Mouse (Mus musculus) brain, embryonic 14.5 days (tissue): ENCODE data around the gene Neurl1b. TPM values are rescaled to one million over a fixed set of nuclear protein-coding genes. Genes with fewer than 3 reads are reported as not detected.

Experiments
- DNase-seq: peaks from one replicate; pipeline ENCODE4 v3.0.0-alpha.2; 2011; ENCODE audit warnings: low read depth
- CTCF ChIP-seq: fragments of 200-500 bp; IDR thresholded peaks from 2 replicates; pipeline ENCODE4 v1.5.1; 2012; ENCODE audit warnings: inconsistent platforms, mild to moderate bottlenecking, moderate library complexity, borderline replicate concordance; ENCODE audit not compliant: insufficient read depth, insufficient read length; ENCODE audit errors: extremely low read depth
- POLR2A ChIP-seq: fragments of 200-500 bp; IDR thresholded peaks from 2 replicates; pipeline ENCODE4 v1.6.1; 2012; ENCODE audit warnings: mild to moderate bottlenecking, inconsistent platforms, borderline replicate concordance; ENCODE audit not compliant: poor library complexity, insufficient read depth, insufficient read length, severe bottlenecking; ENCODE audit errors: extremely low read depth
- polyA plus RNA-seq: library from polyadenylated mRNA; depleted of rRNA; stranded (reverse); fragments of >200 nt; gene quantifications from 2 replicates; pipeline ENCODE4 v1.2.3, GENCODE M21; 2012

The Neurl1b gene
- polyA plus RNA-seq, 1 experiment, result 12.2 TPM

DNA sequence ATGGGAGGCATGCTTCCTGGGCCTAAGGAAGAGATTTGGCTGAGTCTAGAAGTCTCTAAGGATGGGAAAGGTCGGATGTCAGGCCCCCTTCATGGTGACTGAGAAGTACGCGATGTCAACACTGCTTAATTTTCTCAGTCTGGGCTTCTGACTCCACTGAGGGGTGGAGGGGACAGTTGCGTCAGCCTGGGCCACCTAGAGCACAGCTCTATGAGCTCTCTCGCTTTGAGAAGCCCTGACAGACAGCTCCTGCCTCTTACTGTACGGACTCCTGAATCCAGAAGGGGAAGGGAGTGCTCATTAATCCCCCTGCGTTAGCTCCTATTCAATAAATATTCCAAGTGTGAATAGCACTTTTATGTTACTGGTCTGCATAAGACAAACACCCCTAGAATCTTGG, 43.4 kb downstream of the Neurl1b start:
- no peak for DNase-seq
- no peak for TF ChIP-seq CTCF
- no peak for TF ChIP-seq POLR2A

DNA sequence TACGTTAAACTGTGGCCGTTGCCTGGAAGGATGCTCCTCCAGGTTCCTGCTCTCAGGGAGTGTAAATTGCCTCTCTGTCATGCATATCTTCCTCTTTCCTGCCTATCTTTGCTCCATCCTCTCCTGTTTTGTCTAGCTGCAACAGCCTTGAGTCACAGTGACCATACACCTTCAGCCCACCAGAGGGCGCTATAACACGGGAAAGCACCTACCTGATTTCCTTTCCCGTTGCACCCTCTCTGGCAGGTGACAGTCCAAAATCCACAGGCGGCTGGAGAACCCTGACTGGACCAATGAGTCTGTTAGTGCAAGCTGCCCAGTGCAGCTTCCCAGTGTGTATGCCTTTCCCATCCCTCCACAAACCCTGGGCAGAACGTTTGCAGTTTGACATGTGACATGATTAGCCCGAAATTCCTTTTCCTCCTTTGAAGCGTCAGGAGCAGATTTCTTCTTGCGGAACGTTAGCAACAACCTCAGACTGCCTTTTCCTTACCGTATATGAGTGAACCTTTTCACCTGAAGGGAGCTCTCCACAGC, 48.1 kb downstream of the Neurl1b start:
- TF ChIP-seq POLR2A (no peak), CTCF (peak; percentile 88)
- peak; percentile 71 for DNase-seq

DNA sequence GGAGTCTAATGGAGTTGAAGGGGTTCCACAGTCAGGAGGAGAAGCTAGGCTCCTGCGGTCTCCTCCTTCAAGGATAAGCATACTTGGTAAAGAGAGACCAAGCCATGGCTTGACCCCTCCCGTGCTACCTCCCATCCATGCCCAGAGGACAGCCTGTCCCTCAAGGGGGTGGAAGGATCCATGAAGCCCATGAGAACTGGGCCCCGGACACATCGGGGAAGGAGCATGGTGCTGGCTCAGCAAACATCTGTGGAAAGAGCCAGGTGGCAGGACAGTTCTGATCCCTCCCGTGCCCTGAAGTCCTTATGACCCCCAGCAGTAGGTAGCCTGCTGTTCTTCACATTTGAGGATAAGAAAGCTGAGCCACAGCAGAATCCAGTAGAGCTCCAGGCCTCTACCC, 48.8 kb downstream of the Neurl1b start:
- no peak for DNase-seq
- no peak for TF ChIP-seq CTCF
- TF ChIP-seq POLR2A, result no peak

DNA sequence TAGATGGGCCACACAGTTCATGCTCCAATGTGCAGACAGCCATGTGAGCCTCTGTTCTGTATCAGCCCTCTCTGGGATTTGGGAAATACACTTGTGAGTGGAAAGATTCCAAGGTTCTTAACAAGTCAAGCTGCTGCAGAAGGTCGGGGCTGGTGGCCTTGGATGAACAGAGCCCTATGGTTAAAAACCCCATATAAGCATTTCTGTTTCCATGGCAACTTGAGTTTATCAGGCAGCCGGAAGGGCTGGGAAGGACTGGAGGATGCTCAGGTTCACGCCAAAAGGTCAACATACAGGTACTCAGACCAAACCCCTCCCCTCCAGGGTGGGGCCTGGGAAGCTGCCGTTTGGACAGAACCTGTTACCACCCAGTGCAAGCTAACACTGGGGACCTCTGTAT, 49.4 kb downstream of the Neurl1b start:
- TF ChIP-seq CTCF (no peak), POLR2A (no peak)
- DNase-seq, result no peak

DNA sequence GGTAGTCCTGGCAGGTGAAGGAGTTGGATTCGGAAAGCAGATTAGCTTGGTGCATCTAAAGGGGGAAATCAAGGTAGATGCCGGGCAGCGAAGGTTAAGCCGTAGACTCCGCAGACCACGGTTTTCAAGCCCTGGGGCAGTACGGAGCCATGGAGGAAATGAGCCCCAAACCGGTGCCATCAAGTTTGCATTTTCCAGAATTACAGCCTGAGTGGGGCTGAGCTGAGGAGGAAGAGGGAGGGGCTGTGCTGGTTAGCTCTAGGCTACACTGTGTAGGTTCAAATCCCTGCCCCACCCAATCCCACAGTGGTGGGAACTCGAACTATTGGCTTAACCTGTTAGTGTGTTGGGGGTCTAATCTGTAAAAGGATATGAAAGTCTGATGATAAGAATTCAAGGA, 49.9 kb downstream of the Neurl1b start:
- TF ChIP-seq POLR2A (no peak), CTCF (no peak)
- no peak for DNase-seq

DNA sequence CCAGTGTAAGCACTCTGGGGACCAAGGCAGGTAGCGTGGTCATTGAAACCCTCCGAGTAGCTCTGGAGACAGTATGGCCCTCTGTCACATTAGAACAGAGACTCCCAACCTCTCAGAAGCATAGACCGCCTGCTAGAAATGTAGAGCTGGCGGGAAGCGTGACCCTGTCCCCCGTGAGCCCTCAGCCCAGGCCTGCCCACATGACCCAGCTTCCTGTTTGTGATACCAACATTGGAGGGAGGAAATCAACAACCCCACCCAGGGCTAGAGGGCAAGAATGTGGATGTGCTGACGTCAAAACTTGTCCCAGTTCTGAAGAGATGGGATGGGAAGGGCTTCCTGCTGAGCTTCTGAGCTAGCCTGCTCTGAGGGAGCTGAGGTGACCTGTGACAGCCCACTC, 50.3 kb downstream of the Neurl1b start:
- TF ChIP-seq POLR2A (no peak), CTCF (no peak)
- DNase-seq, result peak; percentile 12

DNA sequence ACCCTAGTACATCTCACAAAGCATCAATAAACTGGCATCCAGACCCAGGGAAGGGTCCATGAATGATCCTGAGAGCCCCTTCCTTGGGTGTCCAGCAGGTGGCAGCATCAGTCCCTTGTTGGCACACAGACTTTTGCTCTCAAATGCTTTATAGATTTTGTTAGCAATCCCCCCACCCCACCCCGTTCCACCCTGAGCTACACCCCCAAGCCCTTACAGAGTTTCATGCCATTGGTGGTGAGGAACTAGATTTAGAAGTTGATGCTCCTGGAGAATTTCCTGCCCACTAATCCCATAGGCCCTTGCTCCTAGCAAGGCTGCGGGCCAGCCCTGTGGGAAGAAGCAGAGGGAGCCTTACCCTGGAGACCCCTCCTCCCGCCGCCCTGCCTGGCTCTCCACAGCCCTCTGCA, 52.1 kb downstream of the Neurl1b start:
- TF ChIP-seq POLR2A (no peak), CTCF (peak; percentile 94)
- DNase-seq, result peak; percentile 85

DNA sequence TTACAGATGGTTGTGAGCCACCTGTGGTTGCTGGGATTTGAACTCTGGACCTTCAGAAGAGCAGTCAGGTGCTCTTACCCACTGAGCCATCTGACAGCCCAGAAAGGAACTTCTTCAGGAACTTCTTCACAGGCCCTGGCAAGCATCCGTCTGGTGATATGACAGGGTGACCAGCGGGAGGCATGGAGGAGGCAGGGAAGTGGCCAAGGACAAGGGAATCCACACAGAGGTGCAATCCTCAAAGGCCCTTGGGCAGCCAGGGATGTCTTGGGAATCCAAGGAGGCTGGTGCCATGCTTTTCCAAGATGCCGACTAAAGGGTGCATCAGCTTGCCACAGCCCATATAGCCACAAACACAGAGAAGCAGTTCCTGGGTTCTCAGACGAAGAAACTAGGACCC, 53.0 kb downstream of the Neurl1b start:
- TF ChIP-seq CTCF, result no peak
- TF ChIP-seq POLR2A, result no peak
- DNase-seq, result no peak

DNA sequence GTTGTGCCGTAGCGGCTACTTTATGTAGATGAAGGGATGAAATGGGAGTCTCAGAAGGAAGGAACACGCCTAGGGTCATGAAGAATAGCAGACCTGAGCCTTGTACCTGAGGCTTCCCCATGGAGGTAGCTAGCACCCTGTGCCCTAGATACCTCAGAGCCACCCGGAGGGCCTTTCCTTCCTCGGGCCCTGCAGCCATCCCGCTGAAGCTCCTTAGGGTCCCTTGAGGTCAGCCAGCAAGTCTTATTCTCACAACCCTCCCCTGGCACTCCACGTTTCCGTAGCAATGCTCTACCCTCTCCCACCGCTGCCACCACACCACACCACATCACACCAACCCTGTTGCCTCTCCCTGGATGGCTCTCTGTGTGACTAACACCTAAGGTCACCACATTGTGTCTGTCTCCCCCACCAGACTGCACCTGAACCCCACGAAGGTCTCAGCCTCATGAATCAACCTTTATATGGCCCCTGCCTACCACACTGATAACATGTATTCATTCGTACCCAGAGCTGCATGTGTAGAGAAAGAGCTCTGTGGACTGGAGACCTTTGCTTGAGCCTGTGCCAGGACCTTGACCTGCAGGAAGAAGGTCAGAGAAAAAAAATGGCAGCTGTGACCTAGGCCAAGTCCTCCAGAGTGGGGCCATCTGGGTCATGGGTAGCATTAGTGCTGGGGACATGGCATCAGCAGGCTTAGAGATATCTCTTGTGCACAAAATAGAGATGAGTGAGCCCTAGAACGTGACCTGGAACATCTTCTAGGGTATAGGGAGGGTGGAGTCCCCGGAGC, 53.7 kb downstream of the Neurl1b start:
- DNase-seq, result no peak
- TF ChIP-seq CTCF (no peak), POLR2A (no peak)

DNA sequence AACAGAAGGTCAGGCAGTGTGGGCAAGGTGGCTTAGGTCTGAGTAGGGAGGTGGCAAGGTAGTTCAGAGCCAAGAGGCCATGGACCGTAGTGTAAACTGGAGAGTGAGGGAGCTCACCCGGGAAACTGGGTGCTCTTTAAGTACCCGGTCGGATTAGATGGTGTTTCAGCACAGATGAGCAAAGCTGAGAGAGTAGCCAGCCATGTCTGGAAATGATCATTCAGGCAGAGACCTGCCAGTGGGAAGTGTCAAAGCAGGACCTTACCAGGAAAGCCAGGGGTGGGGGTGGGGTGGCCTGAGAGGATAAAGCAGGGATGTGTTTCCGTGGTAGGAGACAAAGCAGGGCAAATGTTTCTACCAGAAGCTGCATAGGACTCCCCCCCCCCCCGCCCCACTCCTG, 62.2 kb downstream of the Neurl1b start:
- DNase-seq, result no peak

DNA sequence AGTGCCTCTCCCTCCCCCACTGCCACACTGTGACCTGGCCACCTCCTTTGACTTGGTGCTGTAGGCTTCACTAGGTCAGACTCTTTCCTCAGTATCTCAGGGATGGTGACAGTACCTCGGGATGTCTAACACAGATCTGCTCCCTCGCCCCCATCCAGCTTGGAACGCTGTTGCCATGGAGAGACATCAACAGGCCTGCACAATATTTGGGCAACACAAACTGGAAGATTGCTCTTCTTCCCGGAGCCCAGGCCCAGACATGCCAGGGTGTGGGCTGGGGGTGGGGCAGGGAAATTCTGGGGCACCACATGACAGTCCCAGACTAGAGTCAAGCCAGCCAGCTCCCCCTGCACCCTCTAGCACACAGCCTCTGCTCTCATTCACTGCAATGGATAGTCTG, 64.0 kb downstream of the Neurl1b start:
- no peak for TF ChIP-seq POLR2A
- no peak for TF ChIP-seq CTCF
- no peak for DNase-seq

More for the DNA sequence above, 62.2 kb downstream of the Neurl1b start:
- TF ChIP-seq POLR2A (no peak), CTCF (no peak)

DNA sequence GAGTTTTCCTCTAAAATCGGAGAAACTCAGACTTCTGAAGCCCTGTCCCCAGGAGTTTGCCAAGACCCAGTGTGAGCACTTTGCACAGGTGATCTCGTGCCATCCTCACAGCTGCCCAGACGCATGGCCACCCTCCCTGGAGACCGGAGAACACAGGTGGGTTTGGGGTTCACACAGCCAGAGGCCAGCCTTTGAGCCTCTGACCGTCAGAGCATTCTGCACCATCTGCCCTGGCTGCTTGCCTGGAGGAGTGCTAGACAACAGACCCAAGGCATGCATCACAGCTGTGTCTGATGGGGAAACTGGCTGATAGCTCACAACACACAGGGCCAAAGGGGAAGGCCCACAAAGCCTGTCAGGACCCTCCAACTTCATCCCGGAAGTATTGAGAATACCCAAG, 65.0 kb downstream of the Neurl1b start:
- no peak for TF ChIP-seq POLR2A
- peak; percentile 50 for DNase-seq

DNA sequence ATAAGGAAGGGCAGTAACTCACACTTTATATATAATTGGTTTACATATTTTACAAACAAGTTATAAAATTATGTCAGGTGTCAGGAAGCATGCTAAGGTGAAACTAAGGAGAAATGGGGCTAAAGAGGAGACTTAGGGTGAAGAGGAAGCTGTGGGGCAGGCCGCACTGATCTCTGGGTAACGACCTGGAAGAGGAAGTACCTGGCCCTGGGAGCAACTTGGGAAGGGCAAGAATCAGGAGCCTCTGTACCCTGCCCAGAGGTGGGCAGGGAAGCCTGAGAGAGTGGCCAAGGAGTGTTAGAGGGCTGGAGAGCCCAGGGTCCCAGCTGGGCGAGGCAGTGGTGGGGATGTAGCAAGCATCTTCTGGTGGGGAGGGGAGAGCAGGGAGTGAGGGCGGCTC, 66.3 kb downstream of the Neurl1b start:
- no peak for TF ChIP-seq CTCF
- TF ChIP-seq POLR2A, result no peak
- DNase-seq, result no peak
